Mouse (Mus musculus) E14TG2a.4 (cell line): ENCODE data around the gene Fcho2.

ENCODE experiments used
- CTCF ChIP-seq: conservative IDR thresholded peaks from 2 replicates; pipeline ENCODE4 v1.5.1; 2014; ENCODE audit warnings: low read length
- NANOG ChIP-seq: IDR thresholded peaks from 2 replicates; pipeline ENCODE4 v1.6.1; 2014; ENCODE audit warnings: borderline replicate concordance, low read length, mixed read lengths
- POU5F1 ChIP-seq: IDR thresholded peaks from 2 replicates; pipeline ENCODE4 v1.6.1; 2014; ENCODE audit warnings: low read length, borderline replicate concordance

GRCm38 (mm10) chr13:98810143-98810542, 5.1 kb downstream of the Fcho2 start:
- TF ChIP-seq CTCF (no peak), POU5F1 (no peak), NANOG (no peak)
